Mouse (Mus musculus): ENCODE results near the gene Zfp536.

- no peak for TF ChIP-seq EP300 (IDR thresholded peaks at IDR 0.05; ENCODE audit: insufficient read depth, low read depth, low read length)
- TF ChIP-seq CTCF (IDR thresholded peaks at IDR 0.05; ENCODE audit: low read depth, low read length) = peak; percentile 46
Observed at GRCm38 (mm10) chr7:37471726-37472125, 301.7 kb downstream of the Zfp536 start.
